Mouse (Mus musculus) right cerebral cortex, adult 18-20 months (tissue): Measurements from ENCODE around the gene Mtx1.

Experiments used
- DNase-seq: peaks from one replicate; pipeline ENCODE4 v3.0.0; 2022; ENCODE audit warnings: mixed read lengths

Gene Mtx1

GRCm38 (mm10) chr3:89226900-89227299 lies at the start of gene Mtx1:
TSS of gene Mtx1 (minus strand) at chr3:89227088.
- no peak for DNase-seq

GRCm38 (mm10) chr3:89276061-89276460 lies 49.2 kb upstream of the Mtx1 start:
- no peak for DNase-seq

GRCm38 (mm10) chr3:89271760-89272159 lies 44.9 kb upstream of the Mtx1 start:
- DNase-seq: no peak

- DNase-seq: peak; percentile 82
These were observed 44.0 kb upstream of the Mtx1 start for GRCm38 (mm10) chr3:89270891-89271290.

GRCm38 (mm10) chr3:89270051-89270755 lies 43.3 kb upstream of the Mtx1 start, which contains the start of gene Slc50a1:
TSS of gene Slc50a1 (minus strand) at chr3:89270570.
- DNase-seq: peak; percentile 89

GRCm38 (mm10) chr3:89268916-89269315 lies 42.0 kb upstream of the Mtx1 start:
- no peak for DNase-seq

GRCm38 (mm10) chr3:89266439-89266893 lies 39.6 kb upstream of the Mtx1 start:
- peak; percentile 90 for DNase-seq

- DNase-seq: no peak
These were observed 35.5 kb upstream of the Mtx1 start for GRCm38 (mm10) chr3:89262417-89262816.

- no peak for DNase-seq
These were observed 33.3 kb upstream of the Mtx1 start for GRCm38 (mm10) chr3:89260211-89260610.

GRCm38 (mm10) chr3:89259076-89259475 lies 32.2 kb upstream of the Mtx1 start, which contains the start of gene Dpm3:
TSS of gene Dpm3 (plus strand) at chr3:89259358.
- DNase-seq: peak; percentile 57

GRCm38 (mm10) chr3:89256177-89256576 lies 29.3 kb upstream of the Mtx1 start:
- DNase-seq: no peak

- no peak for DNase-seq
These were observed 28.1 kb upstream of the Mtx1 start for GRCm38 (mm10) chr3:89254994-89255393.

- no peak for DNase-seq
These were observed 24.5 kb upstream of the Mtx1 start for GRCm38 (mm10) chr3:89251365-89251895.

GRCm38 (mm10) chr3:89250435-89251040 lies 23.6 kb upstream of the Mtx1 start:
- DNase-seq: peak; percentile 55

- DNase-seq: no peak
These were observed 20.6 kb upstream of the Mtx1 start for GRCm38 (mm10) chr3:89247466-89247865.

GRCm38 (mm10) chr3:89246261-89247100 lies 19.6 kb upstream of the Mtx1 start, which contains the start of gene Trim46:
TSS of gene Trim46 (minus strand) at chr3:89246309.
- DNase-seq: peak; percentile 92

- DNase-seq: peak; percentile 85
These were observed 18.8 kb upstream of the Mtx1 start, which contains the start of gene Krtcap2 for GRCm38 (mm10) chr3:89245688-89246171. TSS of gene Krtcap2 (plus strand) at chr3:89245966.

GRCm38 (mm10) chr3:89244982-89245687 lies 18.2 kb upstream of the Mtx1 start:
- peak; percentile 72 for DNase-seq

- no peak for DNase-seq
These were observed 17.5 kb upstream of the Mtx1 start for GRCm38 (mm10) chr3:89244158-89244981.

GRCm38 (mm10) chr3:89243609-89244008 lies 16.7 kb upstream of the Mtx1 start:
- DNase-seq: no peak

GRCm38 (mm10) chr3:89242331-89242895 lies 15.5 kb upstream of the Mtx1 start:
- no peak for DNase-seq
